Mouse (Mus musculus) kidney, postnatal 36 days (tissue): ENCODE measurements around the gene Zfp809.

Experiments
- DNase-seq, 2 experiments: peaks; one replicate each; pipeline ENCODE4 v3.0.0; 2021 to 2022; ENCODE audit warnings: mixed read lengths in 2 of 2

Zfp809 gene

DNA sequence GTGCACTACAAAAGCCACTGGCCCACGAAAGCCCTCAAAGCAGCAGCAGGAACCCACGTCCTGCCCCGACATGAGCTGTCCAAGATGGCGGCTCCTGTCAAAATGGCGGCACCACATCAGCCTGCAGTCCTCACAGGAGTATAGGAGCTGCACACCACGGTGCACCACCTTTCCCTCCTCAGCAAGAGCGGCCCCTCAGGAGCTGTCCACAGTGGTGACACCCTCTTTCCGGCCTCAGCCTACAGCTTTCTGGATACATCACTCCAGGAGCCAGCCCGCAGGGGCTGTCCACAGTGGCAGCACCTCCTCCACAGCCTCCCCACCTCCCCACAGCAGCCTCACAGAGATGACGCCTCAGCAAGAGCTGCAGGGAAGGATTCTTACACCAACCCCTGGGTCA lies 37.1 kb downstream of the Zfp809 start:
- no peak for DNase-seq

DNA sequence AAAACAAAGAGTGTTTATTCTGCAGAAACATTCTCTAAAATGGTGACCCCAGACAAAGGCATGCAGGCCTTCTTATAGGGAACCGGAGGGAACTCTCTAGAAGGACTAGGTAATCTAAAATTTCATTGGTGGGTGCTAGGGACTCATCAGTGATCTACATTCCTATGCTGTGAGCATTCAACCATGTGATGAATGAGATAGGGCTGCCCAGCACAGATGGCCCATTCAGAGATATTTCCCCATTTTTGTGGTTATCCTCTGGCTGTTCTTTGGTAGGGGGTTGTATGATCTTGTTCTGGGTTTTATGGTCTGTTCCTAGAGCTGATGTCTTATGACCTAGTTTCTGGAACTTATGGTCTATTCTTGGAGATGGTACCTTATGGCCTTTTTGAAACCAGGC lies 43.4 kb downstream of the Zfp809 start:
- DNase-seq, result no peak

DNA sequence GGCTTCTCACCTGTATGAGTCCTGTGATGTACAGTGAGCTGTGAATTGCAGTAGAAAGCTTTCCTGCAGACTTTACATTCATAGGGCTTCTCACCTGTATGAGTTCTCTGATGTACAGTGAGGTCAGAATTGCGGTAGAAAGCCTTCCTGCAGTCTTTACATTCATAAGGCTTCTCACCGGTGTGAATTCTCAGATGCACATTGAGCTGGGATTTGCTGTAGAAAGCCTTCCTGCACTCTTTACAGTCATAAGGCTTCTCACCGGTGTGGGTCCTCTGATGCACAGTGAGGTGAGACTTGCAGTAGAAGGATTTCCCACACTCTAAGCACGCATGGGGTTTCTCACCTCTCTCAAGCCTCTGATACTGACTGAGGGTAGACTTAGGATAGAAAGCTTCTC lies 53.2 kb downstream of the Zfp809 start:
- no peak for DNase-seq
